Mouse (Mus musculus) heart, embryonic 12.5 days (tissue): ENCODE data around the gene Smg7. TPM values are rescaled to one million over a fixed set of nuclear protein-coding genes. Genes with fewer than 3 reads are reported as not detected.

Source experiments
- ATAC-seq: fragments of 200-750 bp; cut with Nextera tagmentation; 2 replicates; pipeline ENCODE4 v1.8.0; 2017; ENCODE audit warnings: moderate TSS enrichment, moderate library complexity; ENCODE audit not compliant: insufficient number of reproducible peaks, low FRiP score
- H3K27ac ChIP-seq: fragments of 300-500 bp; sonication (generic); 2 replicates; pipeline ENCODE4 v1.5.1; 2016; ENCODE audit warnings: mild to moderate bottlenecking, moderate library complexity; ENCODE audit not compliant: poor library complexity, severe bottlenecking
- H3K27me3 ChIP-seq: fragments of 300-500 bp; sonication (generic); replicated peaks from 2 replicates; pipeline ENCODE4 v1.6.1; 2016; ENCODE audit warnings: mild to moderate bottlenecking, moderate library complexity
- H3K36me3 ChIP-seq: fragments of 300-500 bp; sonication (generic); 2 replicates; pipeline ENCODE4 v1.6.1; 2016; ENCODE audit warnings: mild to moderate bottlenecking, moderate library complexity
- H3K4me1 ChIP-seq: fragments of 300-500 bp; sonication (generic); replicated peaks from 2 replicates; pipeline ENCODE4 v1.6.1; 2016; ENCODE audit warnings: mild to moderate bottlenecking
- H3K4me2 ChIP-seq: fragments of 300-500 bp; sonication (generic); 2 replicates; pipeline ENCODE4 v1.6.1; 2016; ENCODE audit warnings: mild to moderate bottlenecking, moderate library complexity
- H3K4me3 ChIP-seq: fragments of 300-500 bp; sonication (generic); 2 replicates; pipeline ENCODE4 v1.5.1; 2016; ENCODE audit warnings: mild to moderate bottlenecking
- H3K9ac ChIP-seq: fragments of 300-500 bp; sonication (generic); 2 replicates; pipeline ENCODE4 v1.6.1; 2016; ENCODE audit warnings: mild to moderate bottlenecking, moderate library complexity
- H3K9me3 ChIP-seq: fragments of 300-500 bp; sonication (generic); replicated peaks from 2 replicates; pipeline ENCODE4 v1.6.1; 2016; ENCODE audit warnings: mild to moderate bottlenecking, moderate library complexity
- WGBS: fragments of 180-500 bp; shearing (Covaris S2); methylation state at CpG from one replicate; pipeline ENCODE4 v1.1.7; 2016; 5-methylcytosine and 5-hydroxymethylcytosine counted together
- polyA plus RNA-seq: library from polyadenylated mRNA; unstranded; fragments of >200 nt; fragmentation: Nextera tagmentation; extraction: Ambion mirVana; gene quantifications from 2 replicates; pipeline ENCODE4 v1.2.1, GENCODE M21; 2016

Smg7 gene
- polyA plus RNA-seq, 1 experiment from 2014 or later = 32.3 TPM

DNA sequence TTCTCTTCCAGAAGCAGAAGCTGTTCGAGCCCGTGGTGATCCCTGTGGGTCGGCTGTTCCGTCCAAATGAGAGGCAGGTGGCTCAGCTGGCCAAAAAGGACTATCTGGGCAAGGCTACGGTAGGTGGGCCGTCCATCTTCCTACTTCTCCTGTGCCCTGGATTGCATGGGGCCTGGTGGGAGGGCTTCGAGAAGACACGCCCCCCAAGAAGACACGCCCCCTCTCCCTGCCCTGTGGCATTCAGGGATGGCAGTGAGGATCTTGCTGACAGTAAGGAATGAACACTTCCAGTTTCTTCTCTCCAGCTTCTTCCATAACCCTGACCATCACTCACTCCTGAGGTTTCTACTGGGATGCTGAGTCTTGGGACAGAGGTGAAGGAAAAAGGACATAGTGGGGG lies 78.2 kb downstream of the Smg7 start:
- Histone ChIP-seq H3K9ac (no peak overlapping the region), H3K27me3 (no peaks in the 10 kb centered on the region), H3K4me2 (no peak overlapping the region), H3K9me3 (peaks cover 3% of the 10 kb centered on the region; the same call in 1 of the 2 replicates), H3K27ac (no peak overlapping the region), H3K4me1 (peaks cover 3% of the 10 kb centered on the region; the same call in 1 of the 2 replicates), H3K4me3 (no peak overlapping the region), H3K36me3 (no peaks in the 10 kb centered on the region; the same call in 1 of the 2 replicates)
- no peak for ATAC-seq
- 70% methylated on average over 9 of the region's 9 CpGs for WGBS

DNA sequence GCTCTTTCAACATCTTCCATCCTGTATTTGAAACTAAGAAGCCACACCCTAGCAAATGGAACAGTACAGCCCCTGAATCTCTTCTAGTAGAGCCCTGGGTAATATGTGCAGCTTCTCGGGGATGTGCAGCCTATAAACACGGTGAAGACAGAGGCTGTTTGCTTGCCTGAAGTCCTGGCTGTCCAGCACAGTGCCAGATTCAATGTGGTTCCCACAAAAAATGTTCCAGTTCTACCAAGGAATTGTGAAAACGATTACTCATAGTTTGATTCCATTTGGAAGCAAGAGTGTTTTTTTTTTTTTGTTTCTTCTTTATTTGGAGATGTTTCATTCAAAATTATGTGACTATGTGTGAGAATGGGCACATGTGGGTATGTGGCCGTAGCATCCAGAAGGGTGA lies 80.7 kb downstream of the Smg7 start:
- WGBS = 74% methylated on average over 4 of the region's 4 CpGs
- Histone ChIP-seq H3K9me3 (peaks cover 3% of the 10 kb centered on the region; the same call in 1 of the 2 replicates), H3K4me1 (peaks cover 18% of the 10 kb centered on the region), H3K27me3 (no peaks in the 10 kb centered on the region), H3K36me3 (no peaks in the 10 kb centered on the region; the same call in 1 of the 2 replicates), H3K4me2 (no peak overlapping the region), H3K9ac (no peak overlapping the region), H3K27ac (no peak overlapping the region), H3K4me3 (no peak overlapping the region)
- ATAC-seq = no peak

DNA sequence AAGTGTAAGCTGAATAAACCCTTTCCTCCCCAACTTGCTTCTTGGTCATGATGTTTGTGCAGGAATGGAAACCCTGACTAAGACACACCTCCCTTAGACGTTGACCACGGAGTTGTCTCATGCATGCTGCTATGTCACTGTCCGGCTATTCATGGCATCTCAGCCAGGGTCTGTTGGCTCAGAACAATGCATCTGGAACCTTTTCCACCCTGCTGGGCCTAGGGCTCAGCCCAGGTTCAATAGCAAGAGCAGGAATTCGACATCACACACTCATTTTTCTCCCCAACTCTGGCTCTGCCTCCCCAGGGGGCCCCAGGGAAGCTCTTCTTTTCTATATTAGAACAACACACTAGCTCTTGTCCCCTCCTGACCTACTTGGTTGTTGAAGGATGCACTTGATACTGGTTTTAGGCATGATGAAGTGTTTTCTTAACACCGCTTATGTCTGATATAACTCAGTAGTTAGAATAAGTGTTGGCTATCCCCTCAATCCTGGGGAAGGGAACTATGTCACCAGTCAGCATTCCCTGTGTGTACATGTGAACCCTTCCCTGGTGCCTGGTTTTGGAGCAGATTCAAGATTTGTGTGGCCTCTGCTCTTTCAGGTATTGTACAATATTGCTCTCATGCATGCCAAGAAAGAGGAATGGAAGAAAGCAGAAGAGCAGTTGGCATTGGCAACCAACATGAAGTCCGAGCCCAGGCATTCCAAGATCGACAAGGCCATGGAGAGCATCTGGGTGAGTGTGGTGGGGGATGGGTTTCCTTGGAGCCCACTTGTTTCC lies 81.3 kb downstream of the Smg7 start:
- no peaks in the 10 kb centered on the region for H3K27me3 ChIP-seq
- no peak overlapping the region for H3K27ac ChIP-seq
- no peak overlapping the region for H3K9ac ChIP-seq
- WGBS = 58% methylated on average over 7 of the region's 7 CpGs
- no peak overlapping the region for H3K4me3 ChIP-seq
- no peaks in the 10 kb centered on the region; the same call in 1 of the 2 replicates for H3K36me3 ChIP-seq
- H3K9me3 ChIP-seq = peaks cover 3% of the 10 kb centered on the region; the same call in 1 of the 2 replicates
- no peak for ATAC-seq
- H3K4me1 ChIP-seq = peaks cover 25% of the 10 kb centered on the region
- H3K4me2 ChIP-seq = no peak overlapping the region

DNA sequence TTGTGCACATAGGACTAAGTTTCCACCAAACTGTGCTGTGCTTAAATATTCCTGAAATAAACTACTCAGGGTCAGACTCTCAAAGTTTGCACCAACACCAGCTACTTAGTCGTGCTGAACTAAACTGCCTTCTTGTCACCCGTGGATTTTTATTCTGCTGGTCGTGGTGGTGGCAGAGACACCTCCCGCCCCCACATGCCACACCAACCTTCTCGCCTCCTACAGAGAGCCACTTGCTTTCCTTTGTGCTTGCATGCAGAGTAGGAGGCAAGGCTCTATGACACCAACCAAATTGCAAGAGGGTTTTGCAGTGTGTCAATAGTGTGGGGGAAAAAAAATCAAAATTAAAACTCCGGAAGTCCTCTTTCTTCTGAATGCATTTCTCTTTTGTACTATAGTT lies 82.9 kb downstream of the Smg7 start:
- ATAC-seq = no peak
- Histone ChIP-seq H3K4me2 (no peak overlapping the region), H3K9ac (no peak overlapping the region), H3K9me3 (peaks cover 3% of the 10 kb centered on the region; the same call in 1 of the 2 replicates), H3K4me1 (peaks cover 35% of the 10 kb centered on the region), H3K36me3 (no peaks in the 10 kb centered on the region; the same call in 1 of the 2 replicates), H3K27ac (no peak overlapping the region), H3K4me3 (no peak overlapping the region), H3K27me3 (no peaks in the 10 kb centered on the region)
- 74% methylated on average over 6 of the region's 6 CpGs for WGBS

DNA sequence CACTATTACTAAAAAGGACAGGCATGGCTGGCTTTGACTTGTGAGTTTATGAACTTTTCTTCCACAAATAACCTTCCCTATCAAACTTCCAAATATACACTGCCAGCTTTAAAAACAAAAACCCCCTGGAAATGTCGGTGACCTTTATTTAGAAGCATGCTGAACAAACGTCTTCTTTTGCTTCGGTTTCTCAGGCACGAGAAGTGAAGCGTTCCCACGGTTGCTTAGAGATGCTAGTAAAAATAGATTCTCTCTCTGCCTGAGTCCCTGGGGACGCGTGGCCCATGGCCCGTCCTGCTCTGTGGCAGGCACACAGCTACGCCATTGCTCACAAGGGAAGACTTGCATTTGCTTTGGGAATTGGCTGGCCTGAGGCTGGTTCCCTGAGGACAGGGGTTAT lies 84.7 kb downstream of the Smg7 start:
- no peak overlapping the region for H3K9ac ChIP-seq
- peaks cover 3% of the 10 kb centered on the region; the same call in 1 of the 2 replicates for H3K9me3 ChIP-seq
- peaks cover 35% of the 10 kb centered on the region for H3K4me1 ChIP-seq
- H3K27me3 ChIP-seq = no peaks in the 10 kb centered on the region
- ATAC-seq = no peak
- H3K4me3 ChIP-seq = no peak overlapping the region
- no peaks in the 10 kb centered on the region; the same call in 1 of the 2 replicates for H3K36me3 ChIP-seq
- WGBS = 15% methylated on average over 10 of the region's 10 CpGs
- peak overlapping the region; percentile 12; the same call in 1 of the 2 replicates for H3K4me2 ChIP-seq
- H3K27ac ChIP-seq = peak overlapping the region; percentile 58

DNA sequence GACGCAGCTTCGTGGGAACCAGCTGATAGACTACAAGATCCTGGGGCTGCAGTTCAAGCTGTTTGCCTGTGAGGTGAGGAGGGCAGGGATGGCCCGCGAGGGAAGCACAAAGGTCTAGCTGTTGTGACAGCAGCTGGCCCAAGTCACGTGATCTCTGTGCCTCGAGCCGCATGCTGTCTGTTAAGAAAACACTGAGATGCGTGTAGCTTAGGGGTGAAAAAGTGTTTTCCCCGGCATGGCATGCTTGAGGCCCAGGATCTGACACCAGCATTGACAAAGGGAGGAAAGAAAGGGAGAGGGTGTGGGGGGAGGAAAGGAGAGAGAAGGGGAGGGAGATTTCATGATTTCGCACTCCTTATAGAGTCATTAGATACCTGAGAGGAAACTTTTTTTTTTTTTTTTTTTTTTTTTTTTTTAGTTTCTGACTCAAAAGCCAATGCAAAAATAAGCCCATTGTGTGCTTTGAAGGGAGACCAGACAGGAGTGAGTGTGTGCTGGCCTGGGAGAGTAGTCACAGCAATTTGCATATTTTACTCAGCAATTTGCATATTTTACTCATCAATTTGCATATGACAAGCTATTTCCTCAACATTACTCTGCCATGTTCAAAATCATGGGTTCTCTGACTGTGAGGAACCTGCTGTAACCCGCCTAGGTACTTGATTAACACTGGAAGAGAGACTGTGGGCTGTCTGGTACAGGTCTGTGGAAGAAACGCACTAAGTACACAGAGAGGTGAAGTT lies 85.2 kb downstream of the Smg7 start:
- Histone ChIP-seq H3K4me1 (peaks cover 36% of the 10 kb centered on the region), H3K9ac (no peak overlapping the region), H3K27me3 (no peaks in the 10 kb centered on the region), H3K36me3 (no peaks in the 10 kb centered on the region), H3K4me3 (no peak overlapping the region), H3K27ac (peak overlapping the region; percentile 58), H3K4me2 (0 out of 2 replicates have a peak overlapping the region, but pooled peaks have one; percentile 12), H3K9me3 (no peaks in the 10 kb centered on the region)
- 28% methylated on average over 12 of the region's 12 CpGs for WGBS
- ATAC-seq = no peak

DNA sequence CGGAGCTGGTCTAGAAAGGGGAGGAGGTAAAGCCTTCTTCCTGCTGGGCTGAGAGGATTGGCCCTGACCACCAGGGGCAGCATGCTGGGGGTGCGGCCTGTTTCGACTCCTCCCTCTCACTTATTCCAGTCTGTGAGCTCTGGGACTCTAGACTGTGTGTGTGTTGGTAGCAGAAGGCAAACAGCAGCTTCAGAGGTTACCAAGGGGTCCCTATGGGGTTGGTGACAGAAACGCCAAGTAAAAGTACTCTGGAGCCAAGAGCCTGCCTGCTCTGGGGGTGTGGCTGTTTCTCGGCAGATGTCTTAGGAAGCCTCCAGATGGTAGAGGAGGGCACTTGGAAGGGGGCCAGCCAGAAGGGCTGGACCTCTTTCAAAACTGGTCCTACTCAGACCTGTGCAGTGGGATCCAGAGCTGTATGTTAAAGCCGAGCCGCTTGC lies 87.2 kb downstream of the Smg7 start:
- Histone ChIP-seq H3K9me3 (no peaks in the 10 kb centered on the region), H3K27me3 (no peaks in the 10 kb centered on the region), H3K4me2 (peak overlapping the region; percentile 28; the same call in 1 of the 2 replicates), H3K4me1 (peaks cover 37% of the 10 kb centered on the region), H3K27ac (no peak overlapping the region), H3K9ac (no peak overlapping the region), H3K36me3 (no peaks in the 10 kb centered on the region), H3K4me3 (no peak overlapping the region)
- ATAC-seq = peak; percentile 47
- 37% methylated on average over 7 of the region's 7 CpGs for WGBS

DNA sequence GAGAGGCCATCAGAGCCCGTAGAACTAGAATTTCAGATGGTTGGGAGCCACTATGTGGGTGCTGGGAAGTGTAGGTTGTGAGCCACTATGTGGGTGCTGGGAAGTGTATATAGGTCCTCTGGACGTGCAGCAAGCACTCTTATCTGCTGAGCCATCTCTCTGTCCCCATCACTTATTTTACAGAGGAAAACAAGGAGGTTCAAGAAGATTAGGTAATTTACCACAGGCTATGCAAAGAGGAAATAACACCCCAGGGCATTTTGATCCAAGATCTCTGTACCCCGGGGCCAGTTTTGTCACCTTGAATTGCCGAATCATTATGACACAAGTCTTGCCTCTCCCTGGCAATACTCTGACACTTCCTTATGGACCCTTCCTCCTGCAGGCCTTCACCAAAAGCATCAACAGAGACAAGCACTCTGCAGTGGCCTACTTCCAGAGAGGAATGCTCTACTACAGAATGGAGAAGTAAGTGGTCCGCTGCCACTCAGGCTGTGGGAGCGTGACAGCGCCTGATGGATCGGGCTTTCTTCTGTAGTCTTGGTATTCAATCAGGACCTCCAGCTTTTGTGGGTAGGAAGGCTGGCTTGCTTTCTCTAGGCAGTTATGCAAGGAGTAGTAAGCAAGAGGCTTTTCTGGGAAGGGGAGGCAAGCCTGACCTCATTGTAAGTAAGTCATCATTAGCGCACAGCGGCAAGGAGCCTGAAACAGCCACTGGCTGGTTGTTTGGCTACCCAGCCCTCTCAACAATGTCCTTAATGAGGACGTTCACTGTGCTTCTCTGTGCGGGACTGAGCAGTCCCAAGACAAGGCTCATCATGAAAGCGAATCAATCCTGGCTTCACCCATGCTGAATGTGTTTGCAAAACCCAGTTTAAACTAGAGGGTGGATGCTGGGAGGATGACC lies 91.7 kb downstream of the Smg7 start:
- WGBS = 76% methylated on average over 13 of the region's 13 CpGs
- H3K27ac ChIP-seq = no peak overlapping the region
- no peak overlapping the region for H3K9ac ChIP-seq

DNA sequence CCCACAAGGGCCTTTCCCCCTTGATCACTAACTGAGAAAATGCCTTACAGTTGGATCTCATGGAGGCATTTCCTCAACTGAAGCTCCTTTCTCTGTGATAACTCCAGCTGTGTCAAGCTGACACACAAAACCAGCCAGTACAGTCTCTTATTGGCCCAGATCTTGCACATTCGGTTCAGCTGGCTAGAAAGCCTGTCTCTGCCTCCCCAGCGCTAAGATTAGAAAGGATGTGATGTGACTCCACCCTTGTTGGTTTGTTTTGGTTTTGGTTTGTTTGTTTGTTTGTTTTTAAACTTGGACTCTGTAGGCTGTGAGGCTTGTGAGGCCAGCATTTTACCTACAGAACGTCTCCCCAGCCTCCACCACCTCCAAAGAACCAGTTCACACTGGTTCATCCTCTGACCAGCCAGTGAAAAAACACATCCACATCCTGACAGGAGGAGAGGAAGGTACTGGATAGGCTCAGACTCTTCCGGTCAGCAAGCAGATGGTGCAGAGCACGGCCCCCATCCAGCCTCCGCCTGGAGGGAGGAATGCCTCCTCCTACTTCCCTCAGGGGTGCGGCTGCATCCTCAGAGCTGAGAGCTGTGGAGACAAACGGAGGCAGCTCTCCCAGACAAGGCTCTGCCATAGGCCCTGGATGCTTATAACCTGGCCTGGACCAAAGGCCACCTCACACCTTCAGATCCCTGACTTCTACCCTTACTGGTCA lies 92.7 kb downstream of the Smg7 start:
- WGBS = 24% methylated on average over 8 of the region's 8 CpGs
- Histone ChIP-seq H3K9ac (no peak overlapping the region), H3K4me1 (peaks cover 11% of the 10 kb centered on the region), H3K4me2 (no peak overlapping the region), H3K4me3 (no peak overlapping the region), H3K9me3 (no peaks in the 10 kb centered on the region), H3K27me3 (no peaks in the 10 kb centered on the region), H3K27ac (peak overlapping the region; percentile 69), H3K36me3 (no peaks in the 10 kb centered on the region)
- ATAC-seq = peak; percentile 85

More for the DNA sequence above, 91.7 kb downstream of the Smg7 start:
- Histone ChIP-seq H3K36me3 (no peaks in the 10 kb centered on the region), H3K9me3 (no peaks in the 10 kb centered on the region), H3K4me3 (no peak overlapping the region), H3K4me2 (no peak overlapping the region), H3K4me1 (peaks cover 21% of the 10 kb centered on the region), H3K27me3 (no peaks in the 10 kb centered on the region)
- no peak for ATAC-seq

DNA sequence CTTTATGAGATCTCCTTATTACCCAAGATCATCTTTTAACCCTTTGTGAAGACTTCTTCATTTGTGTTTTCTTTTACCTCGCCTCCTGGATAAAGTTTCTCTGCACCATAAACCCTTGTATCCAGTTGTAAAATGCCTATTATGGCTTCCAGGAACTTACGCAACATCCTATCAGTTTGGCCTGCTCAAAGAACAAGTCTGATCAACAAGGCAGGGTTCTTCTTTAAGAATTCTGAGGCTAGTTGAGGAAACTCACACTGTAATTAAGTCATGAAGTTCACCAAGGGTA lies 94.1 kb downstream of the Smg7 start:
- ATAC-seq = no peak
- no peaks in the 10 kb centered on the region for H3K36me3 ChIP-seq
- H3K4me2 ChIP-seq = no peak overlapping the region
- H3K9me3 ChIP-seq = no peaks in the 10 kb centered on the region
- no peak overlapping the region for H3K27ac ChIP-seq
- 85% methylated on average over 2 of the region's 2 CpGs for WGBS
- H3K4me1 ChIP-seq = peaks cover 11% of the 10 kb centered on the region
- H3K9ac ChIP-seq = no peak overlapping the region
- H3K4me3 ChIP-seq = no peak overlapping the region
- H3K27me3 ChIP-seq = no peaks in the 10 kb centered on the region
